Mouse (Mus musculus): ENCODE results near the gene Adgrl1. TPM values are rescaled to one million over a fixed set of nuclear protein-coding genes. Genes with fewer than 3 reads are reported as not detected.

The Adgrl1 gene
- total RNA-seq (2021), result 100 to 1,000 TPM; 397 to 418 TPM
- long read RNA-seq, experiment 1, full-length matches to known transcripts, result 7 of 95 reads
- long read RNA-seq, experiment 1, partial matches to known transcripts, result 87 of 95 reads
- long read RNA-seq, experiment 1, other reads (novel, unspliced or antisense), result 1 of 95 reads
- long read RNA-seq, experiment 2, full-length matches to known transcripts, result 8 of 123 reads
- long read RNA-seq, experiment 2, partial matches to known transcripts, result 43 of 123 reads
- long read RNA-seq, experiment 2, other reads (novel, unspliced or antisense), result 72 of 123 reads

DNA sequence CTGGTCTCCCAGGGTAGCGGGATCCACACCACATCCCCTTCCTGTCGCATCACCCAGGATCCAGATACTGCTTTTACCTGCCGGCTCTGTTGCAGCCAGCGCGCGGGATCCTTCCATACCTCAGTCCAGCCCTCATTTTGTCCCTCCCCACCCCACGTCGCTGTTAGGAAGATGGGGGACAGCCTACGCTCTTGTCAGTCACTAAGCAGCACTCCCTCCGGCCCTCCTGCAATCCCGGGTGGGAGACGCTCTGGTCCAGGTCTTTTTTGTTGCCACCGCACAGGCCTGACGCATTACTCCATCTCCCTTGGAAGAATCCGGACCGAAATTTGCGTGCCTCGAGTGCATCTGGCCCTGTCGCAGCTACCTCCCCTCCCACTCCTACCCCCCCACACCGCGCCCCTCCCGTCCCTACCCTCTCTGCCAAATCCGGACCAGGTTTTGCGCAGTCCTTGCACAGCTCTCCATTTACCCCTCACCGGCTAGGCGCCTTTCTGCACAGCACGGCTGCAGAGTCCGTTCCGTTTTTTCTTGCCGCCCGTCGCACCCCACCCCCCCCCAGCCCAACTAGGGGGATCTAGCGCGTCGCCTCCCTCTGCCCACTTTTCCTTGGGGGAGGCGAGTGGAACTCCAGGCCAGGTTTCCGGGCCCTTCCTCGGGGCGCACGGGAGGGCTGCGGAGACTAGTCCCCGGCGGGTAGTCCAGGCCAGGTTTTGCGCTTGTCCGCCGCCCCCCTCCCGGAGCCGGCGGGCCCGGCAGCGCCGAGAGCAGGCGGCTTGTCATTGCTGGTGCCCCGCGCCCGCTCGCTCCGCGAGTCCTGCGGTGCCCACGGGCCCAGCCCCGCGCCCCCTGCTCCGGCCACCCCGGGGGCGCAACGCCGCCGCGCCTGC, at the start of gene Adgrl1:
Gene Adgrl1, plus strand, starts transcription at position 743 of the 890 bp plus-strand sequence.
- intact Hi-C loops (cut with DNase I), result loop anchor here (1.0 to 5.0 kb wide), 6 partner anchors 17 to 292 kb away; partner anchors contain the start of genes Asf1b, Dnajb1, Gm10644 and Samd1
- peak within 1 kb of the TSS; percentile 97 for H3K27ac ChIP-seq
- peak; percentile 93 to 95 for DNase-seq (ENCODE audit: extremely low spot score in 1 of 2, low spot score in 2 of 2)
- H3K4me3 ChIP-seq, result peak within 1 kb of the TSS; percentile 94
- TF ChIP-seq CTCF (IDR thresholded peaks at IDR 0.05), result no peak

DNA sequence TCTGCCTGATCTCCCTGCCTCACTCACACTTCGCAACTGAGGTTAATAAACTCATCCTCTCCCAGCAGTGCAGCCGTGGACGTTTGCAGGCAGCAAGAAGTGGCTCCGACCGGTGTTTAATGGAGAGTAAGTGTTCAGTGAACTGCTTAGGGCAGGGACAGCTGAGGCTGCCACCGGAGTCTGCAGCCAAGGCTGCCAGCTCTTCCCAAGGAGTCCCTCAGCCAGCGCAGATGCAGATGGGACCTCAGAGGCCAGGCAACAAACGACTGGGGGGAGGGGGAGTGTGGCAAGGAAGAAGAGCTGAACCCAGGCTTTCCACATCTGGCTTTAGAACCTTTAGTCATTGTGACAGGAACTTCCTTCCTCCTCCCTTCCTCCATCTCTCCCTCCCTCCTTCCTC, 47.6 kb upstream of the Adgrl1 start:
- intact Hi-C loops (cut with DNase I), result no loop called here
- TF ChIP-seq CTCF (IDR thresholded peaks at IDR 0.05), result no peak
- H3K27ac ChIP-seq, result no peak overlapping the region
- DNase-seq (ENCODE audit: extremely low spot score in 1 of 2, low spot score in 2 of 2), result no peak
- no peak overlapping the region for H3K4me3 ChIP-seq

DNA sequence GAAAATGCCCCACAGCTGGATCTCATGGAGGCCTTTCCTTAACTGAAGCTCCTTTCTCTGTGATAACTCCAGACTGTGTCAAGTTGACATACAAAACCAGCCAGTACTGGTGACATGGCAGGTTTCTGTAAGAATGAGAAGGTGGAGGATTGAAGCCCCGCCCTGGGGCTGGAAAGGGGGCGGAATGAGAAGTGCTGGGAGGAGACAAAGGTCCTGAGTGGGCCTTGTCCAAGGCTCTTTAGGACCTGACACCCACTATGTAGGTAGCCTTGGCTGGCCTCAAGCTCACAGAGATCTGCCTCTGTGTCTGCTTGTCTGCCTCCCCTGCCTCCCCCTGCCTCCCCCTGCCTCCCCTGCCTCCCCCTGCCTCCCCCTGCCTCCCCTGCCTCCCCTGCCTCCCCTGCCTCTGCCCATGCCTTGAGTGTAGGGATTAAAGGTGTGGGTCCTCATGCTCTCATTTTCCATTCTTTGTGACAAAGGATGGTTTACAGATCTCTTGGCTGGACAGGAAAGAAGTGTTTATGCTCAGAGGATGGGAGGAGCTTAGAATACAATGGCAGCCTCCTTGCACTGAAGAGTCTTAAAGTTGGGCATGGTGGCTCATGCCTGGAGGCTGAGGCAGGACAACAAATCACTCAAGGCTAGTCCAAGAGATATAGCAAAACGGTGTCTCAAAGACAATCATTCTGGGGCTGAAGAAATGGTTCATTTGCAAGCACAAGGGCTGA, 46.4 kb upstream of the Adgrl1 start:
- Histone ChIP-seq H3K4me3 (no peak overlapping the region), H3K27ac (no peak overlapping the region)
- TF ChIP-seq CTCF (IDR thresholded peaks at IDR 0.05), result no peak
- intact Hi-C loops (cut with DNase I), result no loop called here
- DNase-seq (ENCODE audit: extremely low spot score in 1 of 2, low spot score in 2 of 2), result no peak

DNA sequence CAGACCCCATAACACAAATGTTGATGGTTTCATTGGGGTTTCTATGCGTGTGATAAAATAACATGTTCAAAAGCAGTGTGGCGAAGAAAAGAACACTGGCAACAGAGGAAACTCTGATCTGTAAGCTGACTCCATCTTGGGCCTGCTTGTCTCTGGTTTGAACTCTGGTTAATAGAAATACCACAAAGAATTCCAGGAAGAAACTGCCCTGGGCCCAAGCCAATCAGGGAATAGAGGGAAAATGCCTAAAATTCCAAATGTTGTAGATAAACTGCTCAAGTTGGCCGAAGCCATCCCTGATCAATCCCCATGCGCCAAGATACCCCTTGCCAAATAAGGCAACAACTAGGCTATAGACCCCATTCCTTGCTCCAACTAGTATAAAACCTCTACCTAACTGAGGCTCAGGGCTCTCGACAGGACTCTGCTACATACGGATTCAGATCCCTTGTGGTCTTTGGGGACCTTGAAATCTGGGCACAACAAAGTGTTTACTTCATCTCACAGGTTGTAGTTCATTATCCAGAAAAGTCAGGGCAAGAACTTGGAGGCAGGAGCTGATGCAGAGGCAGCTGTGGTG, 43.3 kb upstream of the Adgrl1 start:
- no peak for TF ChIP-seq CTCF (IDR thresholded peaks at IDR 0.05)

DNA sequence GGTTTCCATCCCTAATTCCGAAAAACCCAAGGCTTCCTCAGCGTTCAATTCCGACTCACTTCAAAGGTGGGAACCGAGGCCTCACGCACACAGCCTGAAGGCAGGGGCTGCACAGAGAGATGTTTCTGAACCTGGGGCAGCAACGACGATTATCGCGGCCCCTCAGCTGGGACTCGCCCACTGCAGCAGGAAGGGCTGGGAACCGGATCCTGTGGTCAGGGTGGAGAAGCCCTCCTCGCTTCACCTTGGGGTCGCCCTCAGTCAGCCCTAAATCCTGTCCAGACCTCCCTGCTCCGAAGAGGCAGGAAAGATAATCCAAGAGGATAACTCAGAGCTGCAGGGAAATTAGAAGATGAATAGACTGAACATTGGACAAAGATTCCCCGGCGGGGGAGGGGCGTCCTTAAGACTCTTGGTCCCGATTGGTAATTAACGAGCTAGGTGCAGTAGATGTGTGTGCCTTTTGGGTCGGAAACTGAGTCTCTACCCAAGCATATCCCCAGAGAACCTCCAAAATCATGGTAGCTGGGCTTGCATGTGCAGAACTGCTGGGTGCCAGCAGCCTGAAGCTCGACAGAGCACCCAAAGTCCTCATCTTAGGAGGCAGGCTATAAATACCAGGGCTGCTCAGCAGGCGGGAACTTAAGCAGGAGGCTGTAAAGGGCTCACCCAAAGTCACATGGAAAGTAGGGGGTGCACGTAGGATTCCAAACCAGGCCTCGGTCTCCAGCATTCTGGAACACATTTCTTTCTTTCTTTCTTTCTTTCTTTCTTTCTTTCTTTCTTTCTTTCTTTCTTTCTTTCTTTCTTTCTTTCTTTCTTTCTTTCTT, 37.3 kb upstream of the Adgrl1 start:
- DNase-seq (ENCODE audit: extremely low spot score in 1 of 2, low spot score in 2 of 2), result no peak
- intact Hi-C loops (cut with DNase I), result no loop called here
- no peak for TF ChIP-seq CTCF (IDR thresholded peaks at IDR 0.05)
- Histone ChIP-seq H3K4me3 (no peak overlapping the region), H3K27ac (no peak overlapping the region)

More for the DNA sequence above, 43.3 kb upstream of the Adgrl1 start:
- H3K27ac ChIP-seq, result no peak overlapping the region
- DNase-seq (ENCODE audit: extremely low spot score in 1 of 2, low spot score in 2 of 2), result no peak
- intact Hi-C loops (cut with DNase I), result no loop called here
- no peak overlapping the region for H3K4me3 ChIP-seq

DNA sequence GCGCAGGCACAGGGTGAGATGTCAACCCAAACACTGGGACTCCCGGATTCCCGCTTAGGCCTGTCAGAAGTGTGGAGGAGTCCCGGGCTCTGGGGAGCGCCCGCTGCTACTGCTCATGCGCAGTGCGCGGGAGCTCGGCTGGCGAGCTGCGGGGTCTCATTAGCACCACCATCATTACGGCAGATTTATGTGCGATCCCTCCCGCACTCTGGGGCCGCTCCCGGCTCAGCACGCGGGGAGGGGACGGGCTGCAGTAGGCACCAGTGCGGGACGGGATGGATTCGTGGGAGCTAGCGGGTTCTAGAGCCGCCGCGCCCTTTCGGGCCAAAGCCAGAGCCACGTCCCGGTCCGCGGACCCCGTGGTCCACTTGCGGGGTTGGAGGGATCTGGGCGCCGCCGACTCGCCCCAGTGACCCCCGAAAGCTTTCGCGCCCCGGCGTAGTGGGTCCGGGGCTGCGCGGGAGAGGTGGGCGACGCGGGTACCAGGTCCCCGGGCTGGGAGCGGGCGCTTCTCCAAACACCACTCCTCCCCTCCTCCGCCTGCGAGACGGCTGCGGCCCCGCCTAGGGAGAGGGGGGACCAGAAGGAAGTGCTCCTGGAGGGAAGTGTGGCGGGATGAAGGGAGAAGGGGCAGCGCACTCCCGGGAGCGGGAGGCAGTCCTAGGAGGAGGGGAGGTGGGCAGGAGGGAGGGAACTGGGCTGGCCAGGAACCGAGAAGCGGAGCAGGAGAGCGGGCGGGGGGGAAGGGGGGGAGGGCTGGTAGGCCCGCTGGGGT, 24.8 kb upstream of the Adgrl1 start:
- Histone ChIP-seq H3K4me3 (peak overlapping the region; percentile 52), H3K27ac (peak overlapping the region; percentile 93)
- peak; percentile 60 to 63 for DNase-seq (ENCODE audit: extremely low spot score in 1 of 2, low spot score in 2 of 2)
- intact Hi-C loops (cut with DNase I), result loop anchor here (2.0 to 5.0 kb wide), 2 partner anchors 24 to 93 kb away; no protein-coding TSS in a partner anchor
- TF ChIP-seq CTCF (IDR thresholded peaks at IDR 0.05), result no peak

DNA sequence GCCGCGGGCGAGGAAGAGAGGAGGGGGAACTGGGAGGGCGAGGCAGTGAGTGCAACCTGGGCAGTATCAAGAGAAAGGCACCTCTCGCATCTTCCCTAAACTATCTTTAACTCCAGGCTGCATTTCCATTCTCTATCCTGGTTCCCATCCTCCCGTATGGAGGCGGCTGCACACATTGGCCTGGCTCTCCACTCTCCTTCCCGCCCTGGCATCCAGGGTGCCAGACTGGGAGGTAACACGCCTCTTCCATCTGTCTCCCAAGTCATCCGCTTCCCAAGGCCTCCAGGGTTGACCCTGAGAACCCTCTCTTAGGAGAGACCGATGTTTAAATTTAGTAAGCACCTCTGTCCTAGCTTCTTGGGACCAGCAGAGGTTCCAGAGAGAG, 24.3 kb upstream of the Adgrl1 start:
- intact Hi-C loops (cut with DNase I), result loop anchor here (2.0 to 5.0 kb wide), 2 partner anchors 23 to 93 kb away; no protein-coding TSS in a partner anchor
- peak overlapping the region; percentile 93 for H3K27ac ChIP-seq
- H3K4me3 ChIP-seq, result peak overlapping the region; percentile 52
- no peak for TF ChIP-seq CTCF (IDR thresholded peaks at IDR 0.05)
- peak in 1 of 2 experiments; percentile 57 for DNase-seq (ENCODE audit: extremely low spot score in 1 of 2, low spot score in 2 of 2)

DNA sequence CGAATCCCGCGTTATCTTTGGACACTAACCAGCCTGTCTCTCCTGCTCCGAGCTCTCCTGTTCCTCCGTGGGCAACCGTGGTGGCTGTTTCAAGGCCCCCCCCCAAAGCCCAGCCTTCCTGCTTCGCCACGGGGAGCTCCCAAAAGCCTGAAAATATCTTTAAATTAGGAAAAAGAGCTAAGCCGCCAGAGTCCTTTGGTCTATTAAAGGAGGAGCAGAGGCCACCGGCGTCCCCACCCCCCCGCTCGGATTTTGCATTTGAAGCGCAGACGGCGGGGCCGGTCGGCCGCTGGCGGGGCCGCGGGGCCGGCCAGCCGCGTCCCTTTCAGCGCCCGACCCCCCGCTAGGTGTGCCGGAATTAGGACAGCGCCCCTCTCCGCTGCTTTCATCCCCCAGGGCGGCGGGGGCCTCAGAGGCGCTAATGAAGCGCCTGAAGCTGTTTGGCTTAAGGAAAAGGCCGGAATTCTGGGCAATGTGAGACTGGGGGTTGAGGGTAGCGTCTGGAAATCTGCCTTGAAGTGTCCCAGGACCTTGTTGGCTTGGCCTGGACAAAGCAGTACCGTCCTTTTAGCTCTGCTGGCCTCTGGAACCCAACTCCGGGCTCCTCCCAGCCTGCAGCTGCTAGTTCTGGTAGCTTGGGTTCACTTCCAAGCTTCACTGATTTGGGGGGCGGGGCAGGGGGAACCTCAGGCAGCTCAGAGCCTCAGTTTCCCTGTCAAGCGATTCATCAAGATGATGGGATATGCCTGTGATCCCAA, 23.6 kb upstream of the Adgrl1 start:
- Histone ChIP-seq H3K4me3 (peak overlapping the region; percentile 52), H3K27ac (peak overlapping the region; percentile 93)
- TF ChIP-seq CTCF (IDR thresholded peaks at IDR 0.05), result no peak
- DNase-seq (ENCODE audit: extremely low spot score in 1 of 2, low spot score in 2 of 2), result no peak
- intact Hi-C loops (cut with DNase I), result loop anchor here (5.0 kb wide), 1 partner anchor 94 kb away; no protein-coding TSS in a partner anchor

DNA sequence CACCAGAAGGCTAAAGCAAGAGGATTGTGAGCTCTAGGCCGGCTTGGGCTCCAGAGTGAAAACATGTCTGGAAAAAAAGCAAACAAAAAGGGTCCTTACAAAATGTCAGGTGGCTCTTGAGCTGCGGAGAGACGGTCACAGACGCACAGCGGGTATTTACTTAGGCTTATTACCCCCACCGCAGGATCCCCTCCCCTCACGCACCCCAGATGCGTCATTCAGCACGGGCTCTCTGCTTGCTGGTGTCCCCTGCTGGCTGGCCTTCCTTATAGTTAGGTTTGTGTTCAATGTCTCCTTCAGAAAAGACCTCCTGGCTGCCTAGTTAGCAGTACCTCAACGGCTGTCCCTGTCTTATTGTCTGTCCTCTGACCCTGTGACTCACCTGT, 23.1 kb upstream of the Adgrl1 start:
- DNase-seq (ENCODE audit: extremely low spot score in 1 of 2, low spot score in 2 of 2), result no peak
- peak; percentile 41 for TF ChIP-seq CTCF (IDR thresholded peaks at IDR 0.05)
- Histone ChIP-seq H3K27ac (no peak overlapping the region; the same call in 1 of the 2 replicates), H3K4me3 (no peak overlapping the region)
- intact Hi-C loops (cut with DNase I), result loop anchor here (5.0 kb wide), 1 partner anchor 95 kb away; no protein-coding TSS in a partner anchor

All from left cerebral cortex, adult 2 months (tissue).